Mouse (Mus musculus): ENCODE measurements around the gene Fam111a.
"Not testable (repeated sequence)": the region's sequence is repeated elsewhere in the genome, so short reads cannot be mapped to it uniquely, and the experiment has no call there.

Fam111a gene

DNA sequence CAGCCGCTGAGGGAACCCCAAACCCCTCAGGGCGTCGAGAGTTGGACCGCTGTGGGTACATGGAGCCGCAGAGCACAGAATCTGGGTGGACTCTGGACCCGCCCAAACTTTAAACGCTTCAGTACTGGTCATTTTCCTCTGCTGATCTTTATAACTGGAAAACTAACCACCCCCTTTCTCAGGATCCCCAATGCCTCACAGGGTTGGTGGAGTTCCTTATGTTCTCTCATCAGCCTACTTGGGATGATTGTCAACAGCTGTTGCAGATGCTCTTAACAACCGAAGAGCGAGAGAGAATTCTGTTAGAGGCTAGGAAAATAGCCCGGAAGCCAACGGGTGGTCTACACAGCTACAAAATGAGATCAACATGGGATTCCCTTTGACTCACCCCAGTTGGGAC is at the start of gene Fam111a:
TSS of gene Fam111a (plus strand) at position 301 of the 400 bp plus-strand sequence.
- not testable (repeated sequence) for DNase-seq

DNA sequence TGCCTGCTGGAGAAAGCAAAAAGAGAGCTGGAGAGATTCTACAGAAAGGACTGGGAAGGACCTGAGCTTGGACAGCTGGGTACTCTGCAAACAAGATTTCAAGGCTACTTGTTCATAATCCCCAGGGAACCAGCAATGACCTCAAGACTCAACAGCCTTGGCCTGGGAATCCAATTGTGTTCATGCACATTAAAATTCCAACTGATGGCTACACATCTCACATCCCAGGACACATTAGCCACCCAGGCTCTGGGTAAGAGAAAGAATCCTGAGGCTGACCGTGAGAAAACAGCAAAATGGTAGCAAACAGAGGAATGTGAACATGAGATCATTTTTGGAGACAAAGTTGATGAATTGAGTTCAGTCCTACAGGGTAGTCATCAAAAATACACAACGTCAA is 49.3 kb upstream of the Fam111a start:
- DNase-seq, result no peak

GRCm38 (mm10) chr19:12497909-12498308 is 47.6 kb upstream of the Fam111a start:
- DNase-seq, result no peak

GRCm38 (mm10) chr19:12498321-12498720 is 47.2 kb upstream of the Fam111a start:
- no peak for DNase-seq

DNA sequence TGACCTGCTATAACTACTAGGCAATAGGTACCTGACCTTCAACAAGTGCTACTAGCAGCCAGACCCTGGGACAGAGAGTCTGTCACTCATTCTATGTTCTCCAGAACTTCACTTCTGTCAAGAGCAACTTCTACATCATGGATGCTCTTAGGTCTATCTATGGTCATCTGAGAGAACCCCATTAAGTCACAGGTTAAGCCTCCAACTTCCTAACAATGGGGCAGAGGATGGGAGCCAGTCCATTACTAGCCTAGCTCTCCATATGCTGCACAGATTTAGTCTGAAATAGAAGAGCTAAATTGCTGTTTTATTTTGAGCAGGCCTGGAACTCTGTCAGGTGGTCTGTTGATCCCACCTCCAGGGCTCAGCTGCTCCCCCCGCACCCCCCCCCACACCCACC is 46.6 kb upstream of the Fam111a start:
- no peak for DNase-seq

GRCm38 (mm10) chr19:12499485-12499884 is 46.1 kb upstream of the Fam111a start:
- DNase-seq, result no peak

DNA sequence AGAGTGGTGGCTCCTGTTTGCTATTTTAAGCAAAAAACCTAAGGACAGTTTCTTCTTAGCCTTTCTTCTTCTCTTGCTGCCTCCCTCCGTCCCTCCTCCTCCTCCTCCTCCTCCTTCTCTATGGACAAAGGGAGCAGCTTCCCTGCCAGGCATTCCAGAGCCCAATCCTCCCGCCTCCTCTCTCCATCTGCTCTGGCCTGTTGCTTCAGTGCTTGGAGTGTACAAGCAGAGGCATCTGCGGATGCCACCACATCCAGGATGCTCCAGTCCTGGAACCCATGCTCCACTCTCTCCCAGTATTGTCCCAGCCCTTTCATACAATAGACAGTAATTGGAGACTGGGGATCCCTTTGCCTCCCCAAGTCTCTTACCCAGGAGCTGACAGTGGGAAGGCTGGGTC is 45.4 kb upstream of the Fam111a start:
- peak; percentile 63 for DNase-seq

DNA sequence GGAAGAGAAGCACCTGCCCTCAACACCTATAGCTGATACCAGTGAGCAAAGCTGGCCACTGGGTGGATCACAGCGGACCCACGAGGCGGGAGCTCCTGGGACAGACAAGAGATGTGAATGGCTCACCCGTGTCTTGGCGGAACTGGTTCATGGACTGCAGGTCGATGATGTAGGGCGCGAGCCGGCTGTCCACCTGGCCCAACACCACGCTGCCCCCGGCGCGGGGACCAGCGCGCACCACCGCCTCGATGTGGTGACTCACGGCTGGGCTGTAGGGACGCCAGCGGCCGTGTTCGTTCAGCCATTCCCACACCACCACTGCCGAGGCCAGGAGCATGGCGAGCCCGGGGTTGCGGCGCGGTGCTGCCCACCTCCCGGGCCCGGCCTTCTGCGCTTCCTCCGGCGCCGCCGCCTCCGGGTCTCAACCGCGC is 44.6 kb upstream of the Fam111a start:
- peak; percentile 68 for DNase-seq

- DNase-seq, result peak; percentile 97
Measured at GRCm38 (mm10) chr19:12501370-12502347, 43.9 kb upstream of the Fam111a start, which contains the start of gene Dtx4. Dtx4 (minus strand) TSS chr19:12501454.

- DNase-seq, result no peak
Measured at GRCm38 (mm10) chr19:12502756-12503155, 42.8 kb upstream of the Fam111a start.

DNA sequence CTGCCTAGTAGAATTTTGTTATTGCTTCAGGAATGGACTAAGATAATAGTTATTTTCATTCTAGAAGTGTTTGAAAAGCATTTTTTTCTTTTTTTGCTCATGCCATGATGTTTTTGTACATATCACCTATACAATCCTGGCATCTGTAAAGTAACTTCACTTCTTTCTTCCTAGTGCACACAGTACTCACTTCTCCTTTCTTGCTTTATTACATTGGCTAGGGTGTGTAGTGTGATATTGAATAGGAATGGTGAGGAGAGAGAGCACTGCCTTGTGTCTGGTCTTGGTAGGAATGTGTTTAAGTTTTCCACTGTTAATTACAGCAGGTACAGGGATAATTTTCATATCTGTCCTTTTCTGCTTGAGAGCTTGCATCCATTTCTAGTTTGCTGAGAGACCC is 30.9 kb upstream of the Fam111a start:
- DNase-seq, result no peak

GRCm38 (mm10) chr19:12517671-12518540 is 27.6 kb upstream of the Fam111a start:
- peak; percentile 68 for DNase-seq

- DNase-seq, result no peak
Measured at GRCm38 (mm10) chr19:12518541-12518890, 27.0 kb upstream of the Fam111a start.

GRCm38 (mm10) chr19:12523377-12523776 is 22.2 kb upstream of the Fam111a start:
- no peak for DNase-seq

- no peak for DNase-seq
Measured at GRCm38 (mm10) chr19:12537168-12537567, 8.4 kb upstream of the Fam111a start.

GRCm38 (mm10) chr19:12539975-12540374 is 5.6 kb upstream of the Fam111a start:
- DNase-seq, result no peak

DNA sequence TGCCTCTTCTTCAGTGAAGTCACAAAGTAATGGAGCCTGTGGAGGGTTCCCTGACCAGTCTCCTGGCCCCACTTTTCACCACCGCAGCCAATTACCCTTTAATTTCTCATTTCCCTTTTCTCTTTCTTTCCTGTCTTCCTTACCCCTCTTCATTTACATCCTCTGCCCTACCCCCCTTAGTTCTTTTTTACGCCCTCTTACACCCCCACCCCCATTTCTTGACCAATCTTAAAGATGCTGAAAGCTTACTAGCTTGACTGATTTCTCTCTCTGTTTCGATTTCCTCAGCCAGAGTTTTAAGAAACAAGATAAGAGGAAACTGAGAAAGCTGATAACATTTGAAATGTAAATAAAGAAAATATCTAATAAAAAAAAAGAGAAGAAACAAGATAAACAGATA is 4.8 kb upstream of the Fam111a start:
- DNase-seq, result no peak

DNA sequence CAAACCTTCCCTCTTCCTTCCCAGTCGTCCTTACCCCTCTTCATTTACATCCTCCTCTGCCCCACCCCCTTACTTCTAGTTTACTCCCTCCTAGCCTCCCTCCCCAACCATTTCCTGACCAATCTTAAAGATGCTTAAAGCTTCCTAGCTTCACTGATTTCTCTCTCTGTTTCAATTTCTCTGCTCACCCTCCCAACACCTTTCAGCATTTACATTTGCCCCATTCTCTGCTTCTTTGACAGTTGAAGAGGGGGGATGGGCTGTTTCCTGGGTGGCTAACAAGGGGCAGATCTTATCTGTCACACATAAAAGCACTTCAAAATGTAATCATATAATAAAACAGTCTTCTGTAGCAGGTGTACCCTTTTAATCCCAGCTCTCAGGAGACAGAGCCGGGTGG is 3.9 kb upstream of the Fam111a start:
- no peak for DNase-seq

DNA sequence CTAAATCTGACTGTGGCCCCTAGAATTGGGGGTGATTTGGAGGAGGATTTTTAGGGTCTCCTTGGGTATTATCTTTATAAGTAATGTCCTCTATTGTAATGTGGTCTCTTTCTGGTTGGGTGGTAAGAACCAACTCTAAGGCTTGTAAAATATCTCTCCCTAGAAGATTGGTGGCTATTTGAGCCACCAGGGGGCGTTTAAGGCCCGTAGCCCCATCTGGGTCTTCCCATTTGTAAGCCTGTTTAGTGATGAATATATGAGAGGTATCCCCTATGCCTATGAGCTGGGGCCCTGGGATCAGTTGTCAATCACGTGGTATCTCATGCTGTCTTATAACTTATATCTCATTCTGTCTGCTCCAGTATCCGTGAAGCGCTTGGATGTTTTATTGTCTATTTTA is 3.6 kb downstream of the Fam111a start:
- no peak for DNase-seq

DNA sequence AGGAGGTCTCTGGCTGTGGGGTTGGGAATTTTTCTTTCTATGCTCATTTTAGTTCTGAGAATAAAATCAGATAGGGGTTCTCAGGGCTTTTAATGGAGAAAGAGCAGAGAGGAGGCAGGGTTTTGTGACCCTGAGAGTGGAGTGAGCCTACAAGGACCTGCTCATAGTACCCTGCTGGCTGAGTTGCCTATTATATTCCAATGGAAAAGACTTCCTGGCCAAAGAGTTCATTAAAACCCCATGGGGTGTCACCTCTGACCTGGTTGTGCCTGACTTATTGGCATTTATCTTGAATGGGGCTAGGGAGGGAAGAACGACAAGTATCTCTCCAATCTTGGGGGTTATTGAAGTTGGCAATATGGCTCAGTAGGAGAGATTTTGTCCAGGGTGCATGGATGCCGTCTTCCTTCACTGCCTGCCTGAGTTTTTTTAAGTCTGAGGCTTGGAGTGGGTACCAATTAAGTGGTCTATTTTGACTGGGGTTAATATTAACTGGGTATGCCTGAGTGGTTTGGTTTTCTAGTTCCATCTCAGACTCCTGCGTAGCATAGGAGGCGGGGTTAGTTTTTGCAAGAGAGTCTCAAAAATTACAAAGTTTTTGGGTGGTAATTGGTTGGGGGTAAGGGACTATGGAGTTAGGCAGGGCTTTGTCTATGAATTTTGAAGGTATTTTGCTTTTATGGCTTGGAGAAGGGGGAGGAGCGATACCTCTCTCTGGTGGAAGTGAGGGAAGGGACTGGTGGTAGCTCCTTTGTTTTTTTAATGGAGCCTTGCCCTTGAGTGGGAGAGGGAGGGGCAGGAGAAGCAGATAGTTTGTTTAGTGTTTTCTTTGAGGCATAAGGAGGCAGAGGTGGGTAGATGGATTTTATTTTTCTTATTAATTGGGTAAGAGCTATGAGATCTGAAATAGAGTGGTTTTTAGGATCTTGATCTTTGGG is 4.7 kb downstream of the Fam111a start:
- no peak for DNase-seq

- DNase-seq, result no peak
Measured at GRCm38 (mm10) chr19:12556293-12556692, 10.8 kb downstream of the Fam111a start.

- DNase-seq, result no peak
Measured at GRCm38 (mm10) chr19:12558219-12558618, 12.7 kb downstream of the Fam111a start.
